Mouse (Mus musculus) bone marrow, adult 2 months (tissue): Measurements from ENCODE around the gene Elob.

ENCODE experiments used
- CTCF ChIP-seq: fragments of 200-500 bp; IDR thresholded peaks from 2 replicates; pipeline ENCODE4 v1.5.1; 2011; ENCODE audit warnings: low read length, control low read depth; ENCODE audit not compliant: control insufficient read depth, insufficient read depth
- POLR2A ChIP-seq: fragments of 200-500 bp; IDR thresholded peaks from 2 replicates; pipeline ENCODE4 v1.6.1; 2011; ENCODE audit warnings: low read depth, mild to moderate bottlenecking, control low read depth, low read length, borderline replicate concordance; ENCODE audit not compliant: control insufficient read depth

GRCm38 (mm10) chr17:23853292-23853691, 24.4 kb upstream of the Elob start:
- TF ChIP-seq CTCF (peak; percentile 91), POLR2A (0 out of 2 replicates have a peak, but pooled peaks have one; percentile 10)
